Mouse (Mus musculus): ENCODE data around the gene Npy.
A peak's percentile ranks its signal among the peaks of the same experiment; 100 is the strongest.

The Npy gene

GRCm38 (mm10) chr6:49821961-49822870 lies at the start of gene Npy:
Npy (plus strand) TSS chr6:49822710.
- DNase-seq (ENCODE audit: extremely low read depth, insufficient read length, low spot score), result peak; percentile 1

DNA sequence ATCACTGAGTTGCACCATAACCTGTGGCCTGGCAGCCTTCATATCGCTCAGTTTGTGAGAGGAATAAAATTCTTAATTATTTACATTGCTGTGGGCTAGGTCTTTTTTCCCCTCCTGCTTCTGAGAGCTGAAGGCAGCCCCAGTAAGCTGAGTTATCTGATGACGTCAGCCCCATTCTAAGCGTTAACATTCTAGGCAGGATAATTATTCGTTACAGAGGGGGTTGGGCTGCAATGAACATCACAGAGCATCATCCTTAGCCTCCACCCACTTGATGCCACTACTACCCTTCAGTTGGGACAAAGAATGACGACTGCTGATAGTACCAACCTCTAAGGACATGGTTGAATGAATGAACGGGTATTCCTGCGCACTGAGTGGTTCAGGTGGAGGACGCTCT lies 47.5 kb upstream of the Npy start:
- no peak for DNase-seq (ENCODE audit: extremely low read depth, insufficient read length, low spot score)

GRCm38 (mm10) chr6:49778109-49778508 lies 44.4 kb upstream of the Npy start:
- DNase-seq (ENCODE audit: extremely low read depth, insufficient read length, low spot score), result no peak

- no peak for DNase-seq (ENCODE audit: extremely low read depth, insufficient read length, low spot score)
Observed at GRCm38 (mm10) chr6:49778729-49779128, 43.8 kb upstream of the Npy start.

GRCm38 (mm10) chr6:49779606-49780005 lies 42.9 kb upstream of the Npy start:
- DNase-seq (ENCODE audit: extremely low read depth, insufficient read length, low spot score), result no peak

- no peak for DNase-seq (ENCODE audit: extremely low read depth, insufficient read length, low spot score)
Observed at GRCm38 (mm10) chr6:49780846-49781400, 41.6 kb upstream of the Npy start.

- no peak for DNase-seq (ENCODE audit: extremely low read depth, insufficient read length, low spot score)
Observed at GRCm38 (mm10) chr6:49781852-49782251, 40.7 kb upstream of the Npy start.

GRCm38 (mm10) chr6:49782679-49783078 lies 39.8 kb upstream of the Npy start:
- DNase-seq (ENCODE audit: extremely low read depth, insufficient read length, low spot score), result no peak

- no peak for DNase-seq (ENCODE audit: extremely low read depth, insufficient read length, low spot score)
Observed at GRCm38 (mm10) chr6:49792524-49792923, 30.0 kb upstream of the Npy start.

GRCm38 (mm10) chr6:49804105-49804504 lies 18.4 kb upstream of the Npy start:
- no peak for DNase-seq (ENCODE audit: extremely low read depth, insufficient read length, low spot score)

DNA sequence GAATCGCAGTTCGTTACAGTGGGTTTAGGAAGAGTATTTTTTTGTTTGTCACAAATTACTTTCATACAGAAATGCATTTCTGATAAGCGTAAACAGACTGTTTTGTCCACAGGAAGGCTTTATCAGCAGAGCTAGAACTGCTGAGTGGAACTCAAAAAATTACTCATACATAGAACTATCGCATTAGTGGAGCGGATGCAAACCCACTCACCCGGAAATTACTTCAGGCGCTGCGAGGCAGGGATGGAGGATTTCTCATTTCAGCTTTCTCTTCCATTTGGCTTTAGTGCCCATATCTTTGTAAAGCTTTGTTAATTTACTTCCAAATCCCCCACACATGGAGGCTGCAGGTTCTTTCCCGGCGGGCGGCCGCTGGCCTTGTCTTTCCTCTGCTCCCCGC lies 14.4 kb upstream of the Npy start:
- no peak for DNase-seq (ENCODE audit: extremely low read depth, insufficient read length, low spot score)

GRCm38 (mm10) chr6:49817183-49817582 lies 5.3 kb upstream of the Npy start:
- DNase-seq (ENCODE audit: extremely low read depth, insufficient read length, low spot score), result no peak

GRCm38 (mm10) chr6:49817625-49818024 lies 4.9 kb upstream of the Npy start:
- no peak for DNase-seq (ENCODE audit: extremely low read depth, insufficient read length, low spot score)

GRCm38 (mm10) chr6:49822871-49823230 lies 341 bp downstream of the Npy start:
- DNase-seq (ENCODE audit: extremely low read depth, insufficient read length, low spot score), result no peak

GRCm38 (mm10) chr6:49823371-49823770 lies 861 bp downstream of the Npy start:
- no peak for DNase-seq (ENCODE audit: extremely low read depth, insufficient read length, low spot score)

DNA sequence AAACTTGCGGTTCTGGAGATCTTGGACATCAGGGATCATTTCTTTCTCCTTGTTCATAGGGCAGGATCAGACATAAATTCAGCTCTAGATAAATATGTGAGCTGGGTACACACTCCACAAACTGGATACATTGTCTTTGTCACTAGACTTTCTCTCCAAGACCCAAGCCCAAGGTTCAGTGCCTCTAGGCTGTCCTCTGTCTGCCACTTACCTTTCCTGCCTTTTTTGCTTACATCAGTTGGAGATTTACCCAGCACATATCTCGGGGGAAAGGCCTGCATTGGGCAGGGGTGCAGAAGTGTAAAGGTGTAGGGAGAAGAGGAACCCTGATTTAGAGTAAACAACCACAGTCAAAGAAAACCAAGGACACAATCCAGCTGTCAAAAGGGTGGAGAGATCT lies 1.3 kb downstream of the Npy start:
- no peak for DNase-seq (ENCODE audit: extremely low read depth, insufficient read length, low spot score)

- DNase-seq (ENCODE audit: extremely low read depth, insufficient read length, low spot score), result no peak
Observed at GRCm38 (mm10) chr6:49831579-49831978, 9.1 kb downstream of the Npy start.

DNA sequence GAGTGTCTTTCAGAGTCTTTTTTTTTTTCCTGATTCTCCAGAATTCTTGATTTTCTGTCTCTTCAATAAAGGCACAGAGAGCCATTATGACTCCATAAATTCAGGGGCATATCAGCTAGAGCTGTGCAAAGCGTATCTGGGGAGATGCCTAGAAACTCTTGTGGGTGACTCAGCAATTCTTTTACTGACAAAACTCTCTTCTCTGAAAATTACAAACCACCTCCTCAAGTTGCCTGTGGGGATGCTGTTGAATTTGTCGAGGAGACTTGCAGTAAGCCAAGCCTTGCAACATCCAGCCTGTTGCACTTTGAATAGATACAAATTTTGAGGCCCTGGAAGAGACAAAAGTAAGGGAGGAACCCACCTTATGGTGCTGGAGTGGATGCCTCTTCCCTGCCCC lies 34.3 kb downstream of the Npy start:
- DNase-seq (ENCODE audit: extremely low read depth, insufficient read length, low spot score), result no peak

DNA sequence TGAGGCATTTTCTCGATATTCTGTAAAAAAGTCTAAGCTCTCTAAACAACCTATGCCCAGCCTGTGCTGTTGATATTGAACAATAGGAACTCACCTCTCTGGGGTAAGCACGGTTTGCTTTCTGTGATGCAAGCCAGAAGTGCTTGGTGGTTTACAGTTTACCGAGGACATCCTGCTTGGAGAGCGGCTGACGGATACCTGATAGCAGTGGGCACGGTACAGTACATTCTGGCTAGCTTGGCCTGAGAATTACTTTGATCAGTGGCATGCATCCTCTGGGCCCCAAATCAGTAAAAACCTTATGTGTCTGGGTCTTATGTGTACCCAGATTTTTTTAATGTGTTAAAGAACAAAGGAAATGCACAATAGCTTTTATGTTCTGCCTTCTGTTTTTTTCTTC lies 45.1 kb downstream of the Npy start:
- no peak for DNase-seq (ENCODE audit: extremely low read depth, insufficient read length, low spot score)

DNA sequence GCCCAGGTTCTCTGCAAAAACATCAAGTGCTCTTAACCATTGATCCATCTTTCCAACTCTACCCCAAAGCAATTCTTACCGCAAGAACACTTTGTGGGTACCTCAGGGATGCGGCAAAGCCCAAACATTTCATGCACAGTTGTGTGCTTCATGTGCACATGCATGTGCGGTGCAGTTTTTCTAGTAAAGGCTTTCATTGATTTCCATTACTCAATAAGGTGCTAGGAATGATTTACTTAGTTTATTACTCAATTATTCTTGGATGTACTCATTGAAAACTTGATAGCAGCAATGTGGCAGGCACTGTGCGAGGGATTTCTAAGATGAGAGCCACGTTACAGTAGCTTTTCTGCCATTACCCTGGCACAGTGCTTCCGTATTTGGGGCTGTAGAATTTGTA lies 48.6 kb downstream of the Npy start:
- no peak for DNase-seq (ENCODE audit: extremely low read depth, insufficient read length, low spot score)

GRCm38 (mm10) chr6:49873556-49873955 lies 51.0 kb downstream of the Npy start:
- DNase-seq (ENCODE audit: extremely low read depth, insufficient read length, low spot score), result no peak

- DNase-seq (ENCODE audit: extremely low read depth, insufficient read length, low spot score), result no peak
Observed at GRCm38 (mm10) chr6:49875160-49875559, 52.6 kb downstream of the Npy start.
